Mouse (Mus musculus) c-Kit-positive CD71-positive TER-119-positive erythroid progenitor cells, embryonic 14.5 days (primary cell): ENCODE data around the gene Insrr.
"Not testable (repeated sequence)": the region's sequence is repeated elsewhere in the genome, so short reads cannot be mapped to it uniquely, and the experiment has no call there.

Source experiments
- DNase-seq: peaks from one replicate; pipeline ENCODE4 v3.0.0-alpha.2; 2013; ENCODE audit warnings: low spot score

Gene Insrr

DNA sequence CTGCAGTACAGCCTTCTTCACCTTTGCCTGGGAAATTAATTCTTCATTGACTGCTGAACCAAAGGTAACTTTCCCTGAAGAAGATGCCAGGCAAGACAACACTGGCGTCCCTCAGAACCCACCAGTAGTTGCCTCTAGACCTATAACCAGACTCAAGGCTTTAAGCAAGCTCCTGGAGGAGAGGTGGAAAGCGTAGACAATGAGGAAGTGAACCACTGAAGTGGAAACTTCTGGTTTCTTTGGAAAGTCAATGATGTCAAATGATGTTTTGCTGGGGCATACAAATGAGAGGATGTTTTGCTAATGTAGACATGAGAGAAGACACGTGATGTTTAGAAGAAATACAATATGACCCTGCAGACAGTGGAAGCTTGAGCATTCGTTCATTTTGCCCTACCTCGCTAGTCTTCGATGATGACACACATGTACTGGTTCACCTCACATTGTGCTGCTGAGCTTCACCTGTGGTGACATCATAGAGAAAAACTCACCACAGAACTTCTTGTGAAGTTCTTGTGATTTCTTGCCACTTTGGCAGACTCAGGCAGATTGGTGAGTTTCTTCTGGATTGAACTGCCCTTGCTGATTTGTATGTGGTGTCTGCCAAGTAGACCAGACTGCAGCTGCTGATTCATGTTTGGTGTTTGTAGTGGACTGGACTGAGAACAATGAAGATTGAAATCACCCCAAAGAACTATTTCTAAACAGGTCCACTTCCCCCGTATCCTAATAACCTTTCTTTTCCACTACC lies 35.5 kb downstream of the Insrr start:
- DNase-seq, result no peak

DNA sequence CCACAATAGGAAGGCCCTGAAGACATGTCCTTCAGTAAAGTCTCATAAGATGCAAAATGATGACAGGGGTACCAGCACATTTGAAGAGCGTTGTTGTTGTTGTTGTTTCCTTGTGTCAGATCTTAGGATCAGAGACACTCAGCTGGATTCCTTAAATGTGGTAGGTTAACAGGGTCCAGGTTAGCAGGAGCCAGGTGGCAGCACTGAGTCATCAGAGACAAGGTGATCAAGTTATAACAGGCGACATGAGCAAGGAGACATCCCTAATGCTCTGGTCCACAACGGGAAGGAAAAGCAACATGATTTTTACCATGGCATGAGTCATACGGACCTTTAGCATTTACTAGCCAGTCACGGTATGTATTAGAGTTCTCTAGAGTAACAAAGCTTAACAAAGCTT lies 36.7 kb downstream of the Insrr start:
- DNase-seq, result no peak

DNA sequence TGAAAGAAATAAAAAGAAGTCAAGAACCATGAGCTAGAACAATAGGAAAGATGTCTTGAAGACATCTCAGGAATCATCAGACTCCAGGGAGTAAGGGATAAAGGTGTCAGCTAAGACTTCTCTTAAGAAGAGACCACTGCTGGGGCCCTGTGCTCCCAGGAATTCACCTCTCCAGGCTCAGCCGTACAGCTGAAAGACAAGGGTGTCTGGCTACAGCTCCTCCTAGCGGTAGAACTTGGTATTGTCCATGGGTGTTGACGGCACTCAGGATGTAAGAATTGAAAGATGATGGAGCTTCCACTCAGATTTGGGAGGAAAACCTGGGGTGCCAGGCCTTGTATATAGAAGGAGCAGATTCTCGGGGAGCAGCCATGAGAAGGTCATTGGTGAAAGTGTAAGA lies 41.9 kb downstream of the Insrr start:
- peak; percentile 60 for DNase-seq

DNA sequence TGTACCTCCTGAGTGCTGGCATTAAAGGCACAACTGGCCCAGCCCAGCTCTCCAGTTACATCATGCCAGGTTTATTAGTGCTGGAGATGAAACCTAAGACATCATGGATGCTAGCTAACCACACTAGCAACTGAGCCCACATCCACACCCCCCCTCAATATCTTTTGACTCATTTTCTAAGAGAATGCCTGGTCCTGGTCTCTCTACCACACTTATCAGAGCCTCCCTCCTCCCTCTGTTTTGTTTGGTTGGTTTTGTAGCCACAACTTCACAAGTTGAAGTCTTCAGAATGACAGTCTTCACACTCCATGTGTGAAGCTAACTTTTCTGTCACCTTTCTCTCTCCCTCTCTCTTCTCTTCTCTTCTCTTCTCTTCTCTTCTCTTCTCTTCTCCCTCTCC lies 44.1 kb downstream of the Insrr start:
- no peak for DNase-seq

DNA sequence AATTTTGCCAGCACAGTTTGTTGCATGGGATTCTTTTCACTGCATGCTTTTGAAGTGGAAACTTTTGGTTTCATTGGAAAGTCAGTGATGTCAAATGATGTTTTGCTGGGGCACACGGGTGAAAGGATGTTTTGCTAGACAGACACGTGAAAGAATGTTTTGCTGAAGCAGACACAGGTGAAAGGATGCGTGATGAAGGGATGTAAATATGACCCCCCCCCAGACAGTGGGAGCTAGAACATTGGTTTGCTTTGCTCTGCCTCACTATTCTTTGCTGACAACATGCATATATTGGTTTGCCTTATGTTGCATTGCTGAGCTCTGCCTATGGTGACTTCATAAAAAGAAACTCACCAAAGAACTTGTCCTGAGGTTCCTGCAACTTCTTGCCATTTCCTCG lies 48.2 kb downstream of the Insrr start:
- no peak for DNase-seq

DNA sequence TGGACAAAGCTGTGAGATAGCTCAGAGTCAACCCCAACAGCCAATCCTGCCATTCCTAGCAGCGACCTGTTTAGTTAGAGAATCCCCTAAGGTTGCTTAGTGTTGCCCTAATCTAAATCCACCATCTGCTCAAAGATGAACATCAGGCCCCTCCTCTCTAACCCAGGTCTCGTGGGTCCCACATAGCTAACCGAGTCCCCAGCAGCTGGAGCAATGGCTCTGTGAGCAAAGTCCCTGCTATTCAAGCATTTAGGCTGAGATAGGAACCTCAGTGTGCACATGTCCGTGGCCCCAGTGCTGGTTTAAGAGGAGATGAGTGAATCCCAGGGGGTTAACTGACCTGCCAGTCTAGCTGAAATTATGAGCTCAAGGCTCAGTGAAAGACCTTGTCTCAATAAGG lies 49.4 kb downstream of the Insrr start:
- no peak for DNase-seq

DNA sequence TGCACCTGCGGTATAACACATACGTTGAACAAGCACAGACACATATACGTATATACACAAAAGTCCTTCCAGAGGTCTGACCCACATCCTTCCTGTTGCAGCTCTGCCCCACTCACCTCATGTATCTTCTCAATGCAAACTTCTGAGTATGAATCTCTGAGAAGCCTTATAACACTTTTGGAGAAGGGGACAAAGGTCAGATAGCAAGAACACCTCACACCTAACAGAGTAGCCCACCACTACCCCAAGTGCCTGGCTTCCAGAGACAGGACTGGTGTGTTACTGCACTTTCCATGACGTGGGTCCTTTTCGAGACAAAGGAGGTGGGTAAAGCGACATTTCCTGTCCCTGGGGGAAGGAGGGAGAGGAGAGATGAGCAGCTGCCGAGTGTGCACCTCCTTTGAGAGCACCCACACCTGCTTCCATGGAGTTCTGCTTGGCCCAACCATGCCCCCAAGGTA lies 49.9 kb downstream of the Insrr start, which contains the start of gene Sh2d2a:
Gene Sh2d2a, plus strand, starts transcription at position 106 of the 461 bp plus-strand sequence.
- no peak for DNase-seq

DNA sequence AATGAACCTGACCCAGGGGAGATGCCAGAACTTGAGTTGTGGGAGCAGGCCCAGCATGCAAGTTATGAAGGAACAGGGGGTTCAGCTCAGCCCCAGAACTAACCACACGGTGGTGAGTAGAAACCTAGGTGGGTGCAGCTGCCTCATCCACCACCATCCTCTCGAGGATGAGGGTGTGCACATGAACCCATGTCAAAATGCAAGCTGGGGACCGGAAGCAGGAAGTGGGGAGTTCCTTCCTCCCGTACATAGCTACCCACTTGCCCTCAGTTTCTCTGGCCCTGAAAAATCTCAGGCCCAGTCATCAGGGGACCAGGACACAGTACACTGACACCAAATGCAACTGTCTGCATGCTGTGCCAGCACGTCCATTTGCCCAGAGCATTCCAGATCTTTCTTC lies 50.9 kb downstream of the Insrr start:
- no peak for DNase-seq

DNA sequence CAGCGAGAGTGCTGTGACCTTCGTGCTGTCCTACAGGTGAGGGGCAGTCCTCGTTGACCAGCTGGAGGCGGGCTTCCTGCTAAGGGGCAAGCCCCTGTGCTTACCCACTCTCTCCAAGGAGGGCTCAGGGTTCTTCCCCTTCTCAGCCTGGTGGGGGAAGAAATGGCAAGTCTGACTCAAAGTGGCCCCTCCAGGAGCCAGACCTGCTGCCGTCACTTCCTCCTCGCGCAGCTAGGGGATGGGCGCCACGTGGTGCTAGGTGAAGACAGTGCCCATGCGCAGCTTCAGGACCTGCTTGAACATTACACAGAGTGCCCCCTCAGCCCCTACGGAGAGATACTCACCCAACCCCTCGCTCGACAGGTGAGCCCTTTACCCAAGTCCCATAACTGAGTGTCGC lies 52.4 kb downstream of the Insrr start:
- no peak for DNase-seq

DNA sequence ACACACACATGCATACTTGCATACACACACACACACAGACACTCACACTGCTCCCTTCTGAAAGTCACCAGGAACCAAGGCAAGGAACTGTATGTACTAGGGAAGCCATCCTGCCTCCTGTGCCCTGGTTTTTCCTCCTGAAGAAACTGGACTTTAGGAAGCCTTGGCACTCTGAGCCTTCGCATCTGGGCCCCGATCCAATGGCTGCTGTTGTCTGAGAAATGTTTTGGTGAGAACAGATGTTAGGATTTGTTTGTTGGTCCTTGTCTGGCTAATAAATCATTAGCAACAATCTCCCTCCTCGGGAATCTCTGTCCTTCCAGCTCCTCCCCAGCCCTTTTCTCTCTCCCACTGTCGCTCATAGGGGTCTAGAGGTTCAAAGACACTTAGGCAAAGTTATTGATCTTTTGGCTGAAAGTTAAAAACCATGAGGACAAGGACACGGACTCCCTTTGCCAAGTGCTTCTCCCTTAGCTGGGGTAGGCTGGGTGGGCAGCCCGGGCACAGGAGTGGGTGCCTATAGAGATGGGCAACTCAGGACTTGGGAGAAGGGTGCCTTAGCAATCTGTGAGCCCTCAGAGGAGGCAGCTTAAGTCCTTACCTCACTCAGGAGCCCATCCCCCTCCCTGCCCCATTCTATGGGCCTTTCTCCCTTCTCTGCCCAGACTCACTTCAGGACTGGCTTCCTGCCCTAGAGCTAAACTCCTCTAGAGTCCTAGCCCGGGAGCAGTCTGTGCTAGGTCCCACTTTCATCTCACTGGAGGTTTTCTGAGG lies 58.2 kb downstream of the Insrr start:
- no peak for DNase-seq

DNA sequence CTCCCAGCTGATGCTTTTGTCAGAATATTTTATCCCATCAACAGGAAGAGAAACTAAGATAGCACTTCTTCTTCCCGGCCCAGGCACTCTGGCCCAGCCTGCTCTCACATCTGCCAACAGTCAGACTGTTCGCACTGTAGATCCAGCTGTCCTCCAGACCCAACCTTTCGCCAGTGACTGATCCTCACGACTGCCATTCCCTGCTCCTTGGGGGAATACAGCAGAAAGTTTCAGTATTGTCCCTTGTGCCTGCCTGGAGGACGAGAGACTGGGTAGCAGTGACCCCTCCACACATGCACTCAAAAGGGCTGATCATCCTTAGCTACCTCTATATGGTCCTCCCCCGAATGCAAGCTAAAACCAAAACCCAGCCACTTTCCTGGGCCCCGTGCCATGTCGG lies 59.2 kb downstream of the Insrr start:
- DNase-seq, result no peak

DNA sequence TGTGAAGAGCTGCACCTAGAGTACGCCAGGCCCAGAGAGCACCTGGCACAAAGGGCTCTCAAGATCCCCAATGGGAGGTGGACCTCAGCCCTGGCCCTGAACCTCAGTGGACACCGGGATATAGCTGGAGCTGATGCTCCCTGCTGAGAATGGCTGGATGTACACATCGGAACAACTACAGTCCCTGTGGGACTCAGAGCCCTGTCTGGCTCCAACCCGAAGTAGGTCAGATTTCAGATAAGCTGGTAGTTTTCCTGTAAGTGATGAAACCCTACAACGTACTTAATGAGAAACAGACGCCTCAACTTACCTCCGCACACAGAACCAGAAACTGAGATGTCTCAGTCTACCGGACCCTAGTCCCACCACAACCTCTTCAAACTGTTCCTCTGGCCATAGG lies 60.9 kb downstream of the Insrr start:
- DNase-seq, result no peak

DNA sequence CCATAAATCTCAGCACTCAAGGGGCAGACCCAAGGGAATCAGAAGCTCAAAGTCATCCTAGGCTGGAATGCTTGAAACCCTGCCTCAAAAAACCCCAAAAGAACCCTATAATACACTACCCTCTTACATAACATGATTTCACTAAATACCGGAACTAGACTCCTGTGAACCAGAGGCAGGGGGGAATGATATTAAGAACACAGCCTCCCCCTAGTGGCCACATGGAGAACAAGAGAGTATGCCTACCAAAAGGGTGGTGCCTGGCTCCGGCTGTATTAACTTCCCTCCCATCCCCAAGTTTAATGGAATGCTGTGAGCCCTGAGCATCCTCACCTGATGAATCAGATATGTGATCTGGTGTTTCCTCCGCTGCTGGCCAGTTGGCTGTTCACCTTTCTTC lies 63.1 kb downstream of the Insrr start:
- peak; percentile 55 for DNase-seq

DNA sequence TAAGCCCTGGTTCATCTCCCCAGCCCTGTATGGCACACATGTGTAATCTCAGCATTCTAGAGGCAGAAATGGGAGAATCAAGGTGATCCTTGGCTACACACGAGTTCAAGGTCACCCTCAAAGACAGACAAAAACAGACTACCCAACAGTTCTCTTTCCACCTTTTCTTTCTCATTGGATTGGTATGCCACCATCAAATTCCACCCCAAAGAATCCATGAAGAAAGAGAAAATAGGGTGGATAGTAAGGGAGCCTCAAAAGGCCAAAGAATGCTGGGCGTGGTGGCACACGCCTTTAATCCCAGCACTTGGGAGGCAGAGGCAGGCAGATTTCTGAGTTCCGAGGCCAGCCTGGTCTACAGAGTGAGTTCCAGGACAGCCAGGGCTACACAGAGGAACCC lies 67.4 kb downstream of the Insrr start:
- not testable (repeated sequence) for DNase-seq
